Mouse (Mus musculus) WW6 (cell line): ENCODE results near the gene Mecom.

Experiments used
- DNase-seq: peaks from one replicate; pipeline ENCODE4 v3.0.0-alpha.2; 2013; ENCODE audit warnings: low read depth, low spot score

Gene Mecom

DNA sequence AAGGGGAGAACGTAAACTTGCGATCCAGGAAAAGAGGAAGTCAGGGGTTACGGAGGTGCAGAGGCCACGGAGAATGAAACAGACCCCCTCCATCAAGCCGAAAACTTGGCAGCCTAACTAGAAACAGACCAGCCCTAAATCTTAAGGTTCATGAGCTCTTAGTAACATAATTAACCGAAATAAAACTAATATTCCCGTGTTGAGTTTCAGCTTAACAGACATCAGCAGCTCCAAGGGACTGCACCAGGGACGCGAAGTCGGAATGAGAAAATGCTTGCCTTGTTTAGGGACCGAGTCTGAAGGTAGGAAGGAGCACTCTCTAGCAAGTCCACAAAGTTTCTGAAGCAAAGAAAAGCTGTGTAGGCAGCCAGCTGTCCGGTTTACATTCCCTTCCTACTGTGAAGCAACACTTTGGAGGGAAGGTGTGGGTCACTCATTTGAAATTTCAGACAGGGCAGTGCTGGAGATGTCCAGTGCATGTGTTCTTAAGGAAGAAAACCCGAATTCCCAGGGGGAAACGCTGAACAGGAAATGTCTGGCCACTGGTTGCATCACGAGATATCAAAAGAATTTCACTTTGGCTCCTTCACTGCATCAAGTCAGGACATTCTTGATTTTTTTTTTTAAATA is 442.5 kb downstream of the Mecom start:
- DNase-seq = no peak

DNA sequence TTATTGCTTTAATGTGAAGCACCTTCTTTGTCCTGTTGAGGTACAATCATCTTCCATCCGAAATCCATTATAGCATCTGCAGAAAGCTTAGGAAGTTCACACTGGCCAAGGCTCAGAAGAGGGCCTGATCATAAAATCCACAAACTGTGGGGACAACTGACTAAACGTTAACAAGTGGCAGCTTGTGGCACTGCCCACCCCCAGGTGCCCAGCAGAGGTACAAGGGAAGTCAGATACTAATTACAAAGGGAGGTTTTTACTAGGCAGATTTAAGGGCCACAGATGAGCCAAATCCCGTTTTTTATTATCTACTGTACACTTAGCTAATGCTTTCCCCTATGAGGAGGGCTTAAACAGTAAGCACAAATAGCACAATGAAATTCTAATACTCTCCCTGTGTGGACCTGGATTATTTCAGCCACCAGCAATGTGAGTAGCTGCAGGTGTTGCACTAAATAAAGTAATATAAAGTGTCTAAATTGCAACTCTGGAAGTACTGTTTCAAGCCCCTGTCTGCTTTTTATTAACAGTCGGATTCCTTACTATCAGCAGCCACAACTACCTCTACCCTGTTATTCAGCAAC is 443.2 kb downstream of the Mecom start:
- DNase-seq = no peak

DNA sequence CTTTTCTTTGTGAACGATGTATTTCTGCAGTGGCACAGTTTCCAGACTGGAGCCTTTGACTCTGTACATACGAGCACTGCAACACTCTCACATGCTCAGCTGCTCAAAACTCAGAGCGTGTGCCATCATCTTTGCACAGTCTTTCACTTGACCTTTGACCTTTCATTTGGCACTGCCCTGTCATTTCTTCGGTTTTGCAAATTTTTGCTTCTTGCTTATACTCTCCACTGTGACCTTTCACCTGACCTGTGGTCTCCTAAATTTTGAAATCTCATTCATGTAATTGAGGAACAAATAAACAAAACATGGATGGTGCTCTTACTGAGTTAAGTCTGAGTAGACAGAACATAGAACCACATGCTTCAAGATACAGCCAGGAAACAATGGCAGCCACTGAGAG is 446.7 kb downstream of the Mecom start:
- no peak for DNase-seq

DNA sequence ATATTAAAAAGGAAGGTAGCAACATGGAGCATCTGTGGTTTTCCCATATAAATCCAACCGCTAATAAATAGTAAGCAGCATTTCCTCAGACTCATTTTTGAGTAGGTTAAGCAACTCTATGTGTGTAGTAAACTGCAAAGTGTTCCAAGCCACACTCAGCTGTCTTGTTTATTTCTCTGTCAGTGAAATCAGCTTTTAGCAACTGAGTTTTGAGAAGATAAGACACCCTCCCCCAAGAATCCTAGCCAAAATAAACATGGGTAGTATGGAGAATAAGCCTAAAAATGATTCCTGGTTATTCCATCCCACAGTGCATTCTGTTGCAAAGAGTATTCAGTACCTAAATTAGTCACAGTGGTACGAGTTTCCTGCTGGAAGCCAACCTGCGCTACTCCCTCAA is 450.1 kb downstream of the Mecom start:
- no peak for DNase-seq

- no peak for DNase-seq
These were observed 450.7 kb downstream of the Mecom start for GRCm38 (mm10) chr3:30097129-30097528.

DNA sequence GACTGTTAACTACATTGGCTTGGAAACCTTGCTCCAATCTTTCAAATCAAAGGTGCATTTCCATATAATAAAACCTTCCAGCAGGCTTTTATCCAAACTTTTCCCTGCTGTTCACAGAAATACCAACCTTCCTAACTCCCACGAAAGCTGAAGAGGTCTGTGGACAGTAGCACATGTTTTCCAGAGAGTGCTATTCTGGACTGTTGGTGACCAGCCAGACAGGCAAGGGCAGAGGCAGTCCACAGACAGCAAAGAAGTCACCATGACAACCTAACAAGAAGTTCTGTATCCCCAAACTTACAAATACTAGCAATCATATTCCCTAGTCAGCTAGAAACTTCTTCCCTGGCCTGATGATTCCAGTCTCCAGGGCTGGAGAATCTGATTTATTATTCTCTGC is 454.8 kb downstream of the Mecom start:
- no peak for DNase-seq

GRCm38 (mm10) chr3:30092481-30092880 is 455.3 kb downstream of the Mecom start:
- no peak for DNase-seq

GRCm38 (mm10) chr3:30091860-30092259 is 455.9 kb downstream of the Mecom start:
- DNase-seq = no peak

GRCm38 (mm10) chr3:30091401-30091800 is 456.4 kb downstream of the Mecom start:
- DNase-seq = no peak

GRCm38 (mm10) chr3:30086139-30086538 is 461.7 kb downstream of the Mecom start:
- no peak for DNase-seq

DNA sequence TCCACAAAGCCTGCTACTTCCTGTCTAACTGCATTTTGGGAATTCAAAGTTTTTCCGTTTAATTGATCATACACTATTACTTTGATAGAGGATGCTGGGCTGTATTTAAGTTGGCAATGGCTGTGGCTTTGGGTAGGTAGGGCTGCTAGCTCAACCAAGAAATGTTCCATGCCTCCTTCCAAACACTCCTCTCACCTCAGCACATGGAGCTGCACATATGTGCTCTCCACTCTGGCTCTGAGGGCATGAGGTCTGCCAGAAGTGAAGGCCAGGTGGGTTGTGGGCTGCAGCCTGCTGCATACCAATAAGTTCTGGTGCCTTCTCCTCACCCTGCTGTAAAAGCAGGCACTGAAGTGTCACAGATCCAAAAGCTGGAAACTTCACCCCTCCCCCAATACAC is 464.0 kb downstream of the Mecom start:
- no peak for DNase-seq

DNA sequence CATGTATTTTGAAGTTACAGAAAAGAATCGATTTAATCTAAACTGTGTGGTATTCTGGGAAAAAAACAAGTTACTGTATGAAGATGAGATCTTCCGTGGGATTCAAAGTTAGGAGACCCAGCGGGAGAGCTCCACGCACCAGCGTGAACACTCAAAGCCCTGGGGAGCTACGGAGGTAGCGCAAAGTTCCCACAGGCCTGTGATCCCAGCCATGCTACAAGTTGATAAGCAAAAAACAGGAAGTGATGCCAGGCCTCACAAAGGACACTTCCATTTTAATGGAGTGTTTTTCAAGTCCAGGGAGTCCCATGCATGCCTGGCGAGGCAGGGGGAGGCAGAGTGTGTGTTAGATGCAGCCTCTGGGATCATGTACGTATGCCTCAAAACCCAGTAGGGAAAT is 464.5 kb downstream of the Mecom start:
- DNase-seq = no peak

DNA sequence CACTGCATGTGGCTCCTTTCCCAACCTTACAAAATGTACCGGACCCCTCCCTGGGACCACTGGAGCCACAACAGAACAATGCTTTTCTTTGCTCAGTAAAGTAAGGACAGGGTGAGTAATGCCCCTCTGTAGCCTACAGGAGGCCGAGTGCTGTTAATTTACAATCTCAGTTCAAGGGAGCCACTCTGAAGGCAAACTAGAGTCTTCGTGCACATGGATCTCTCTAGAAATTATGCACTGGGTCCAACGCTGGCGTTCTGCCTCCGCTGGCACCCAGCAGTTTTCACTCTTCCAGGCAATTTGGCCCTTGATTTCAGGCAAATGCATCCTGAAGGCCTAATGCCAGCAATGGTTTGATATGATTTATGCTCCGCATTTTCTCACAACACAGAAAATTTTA is 467.0 kb downstream of the Mecom start:
- DNase-seq = no peak

DNA sequence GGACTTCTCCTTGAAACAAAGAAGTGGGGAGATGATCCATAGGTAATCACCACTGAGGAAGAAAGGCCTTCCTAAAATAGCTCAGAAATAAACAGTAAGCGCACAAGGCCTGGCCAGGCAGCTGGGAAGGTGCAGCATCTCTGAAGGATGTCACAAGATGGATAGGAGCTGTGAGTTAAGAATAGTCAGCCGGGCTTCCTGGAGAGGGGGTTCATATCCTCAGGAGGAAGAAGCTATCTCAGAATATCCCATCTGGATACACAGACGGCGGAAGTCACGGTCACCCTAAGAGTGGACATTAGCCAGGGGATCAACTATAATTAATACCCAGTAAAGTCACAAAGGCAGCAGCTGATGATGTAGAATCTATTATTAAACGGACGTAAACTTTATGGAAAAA is 471.3 kb downstream of the Mecom start:
- DNase-seq = no peak

- no peak for DNase-seq
These were observed 476.5 kb downstream of the Mecom start for GRCm38 (mm10) chr3:30071271-30071670.

- no peak for DNase-seq
These were observed 481.3 kb downstream of the Mecom start for GRCm38 (mm10) chr3:30066519-30066918.

- DNase-seq = no peak
These were observed 487.8 kb downstream of the Mecom start for GRCm38 (mm10) chr3:30060058-30060457.

- DNase-seq = no peak
These were observed 488.2 kb downstream of the Mecom start for GRCm38 (mm10) chr3:30059615-30060014.

DNA sequence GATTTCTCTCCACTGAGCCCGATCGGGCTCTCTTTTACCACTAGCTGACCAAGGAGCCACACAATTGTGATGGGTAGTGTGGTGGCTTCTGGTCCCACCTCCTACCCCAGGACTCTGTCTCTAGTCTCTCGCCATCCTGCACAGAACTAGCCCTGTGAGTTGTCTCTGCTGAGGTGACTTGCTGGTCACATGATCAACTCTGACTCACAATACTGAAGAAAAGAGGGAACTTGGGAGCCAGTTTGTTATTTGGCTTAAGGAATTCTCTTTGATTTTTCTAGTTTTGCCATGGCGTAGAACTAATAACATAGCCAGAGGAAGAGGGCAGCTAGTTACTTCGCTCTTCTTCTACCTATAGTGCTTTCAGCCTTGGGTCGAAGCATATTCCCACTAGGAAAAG is 496.5 kb downstream of the Mecom start:
- no peak for DNase-seq

DNA sequence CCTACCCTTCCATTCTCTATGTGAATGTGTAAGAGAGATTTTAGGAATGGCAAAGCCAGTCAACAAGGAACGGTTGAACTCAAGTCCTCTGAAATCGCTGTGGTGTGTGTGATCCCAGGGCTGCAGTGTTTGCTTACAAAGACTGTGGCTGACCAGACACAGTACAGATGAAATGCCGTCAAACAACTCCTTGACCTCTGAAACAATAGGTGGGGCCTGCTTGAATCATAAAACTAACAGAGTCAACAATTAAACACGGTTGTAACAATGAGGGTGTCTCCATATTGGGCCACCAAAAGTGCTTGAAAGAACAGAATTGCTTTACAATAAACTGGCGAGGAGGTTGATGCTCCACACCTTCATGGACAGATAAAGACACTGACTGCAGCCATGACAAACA is 497.0 kb downstream of the Mecom start:
- DNase-seq = no peak

- no peak for DNase-seq
These were observed 499.0 kb downstream of the Mecom start for GRCm38 (mm10) chr3:30048792-30049191.

DNA sequence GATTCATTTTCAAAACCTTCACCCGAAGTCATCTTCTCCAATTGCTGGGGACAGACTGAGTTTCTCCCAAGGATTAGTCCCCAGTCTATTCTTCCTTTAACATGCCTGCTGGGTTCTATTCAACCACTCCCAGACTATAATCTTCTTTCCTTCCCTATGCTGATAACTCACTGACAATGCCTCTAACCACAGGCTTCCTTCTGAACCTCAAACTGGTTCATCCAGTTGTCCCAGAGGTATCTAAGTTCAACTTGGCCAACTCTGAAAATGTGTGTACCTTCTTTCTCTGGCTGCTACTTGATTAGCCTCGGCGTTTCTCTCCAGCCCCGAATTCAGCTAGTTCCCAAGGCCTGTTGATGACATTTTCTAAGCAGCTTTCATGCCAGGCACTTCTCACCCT is 499.7 kb downstream of the Mecom start:
- DNase-seq = no peak

DNA sequence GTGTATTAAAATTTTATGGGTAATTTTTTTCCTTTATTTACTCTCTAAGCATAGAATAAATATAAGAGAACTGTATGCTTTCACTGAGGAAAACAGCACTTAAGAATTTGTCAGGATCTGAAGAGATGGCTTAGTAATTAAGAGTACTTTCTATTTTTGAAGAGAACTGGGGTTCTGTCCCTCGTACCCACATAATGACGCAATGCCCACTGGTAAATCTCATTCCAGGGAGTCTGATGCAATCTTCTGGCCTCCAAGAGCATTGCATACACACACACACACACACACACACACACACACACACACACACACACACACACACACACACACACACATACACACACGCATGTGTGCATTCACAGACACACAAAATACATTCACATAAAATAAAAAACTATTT is 504.3 kb downstream of the Mecom start:
- no peak for DNase-seq

DNA sequence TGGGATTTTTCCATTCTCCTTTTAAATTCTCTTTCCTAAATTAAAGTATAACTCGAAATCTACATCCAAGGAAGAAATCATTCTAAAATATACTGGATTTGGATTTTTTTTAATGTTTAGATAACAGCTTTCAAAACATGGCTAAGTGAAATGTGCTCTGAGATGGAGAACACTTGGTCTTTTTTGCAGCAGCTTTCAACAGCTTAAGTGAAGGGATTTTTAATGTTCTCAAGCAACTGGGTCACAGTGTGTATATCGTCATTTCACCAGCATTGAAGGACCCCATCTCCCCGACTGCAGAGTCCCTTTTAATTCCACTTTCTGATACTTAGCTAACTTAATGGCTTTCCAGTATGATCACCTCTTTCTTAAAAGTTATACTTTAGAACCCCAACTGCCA is 509.3 kb downstream of the Mecom start:
- DNase-seq = no peak
